Mouse (Mus musculus) liver, embryonic 11.5 days (tissue): ENCODE data around the gene Rtkn. TPM values are rescaled to one million over a fixed set of nuclear protein-coding genes. Genes with fewer than 3 reads are reported as not detected.

Experiments used
- ATAC-seq: fragments of 200-750 bp; cut with Nextera tagmentation; replicated peaks from 2 replicates; pipeline ENCODE4 v1.8.0; 2017; ENCODE audit warnings: moderate number of reproducible peaks, mild to moderate bottlenecking, moderate TSS enrichment, moderate library complexity; ENCODE audit not compliant: low FRiP score
- DNase-seq: peaks from one replicate; pipeline ENCODE4 v3.0.0-alpha.2; 2017; ENCODE audit warnings: low spot score
- H3K27ac ChIP-seq: fragments of 300-500 bp; sonication (generic); 2 replicates; pipeline ENCODE4 v1.5.1; 2014; ENCODE audit warnings: mild to moderate bottlenecking, low read depth, low read length, control low read depth
- H3K27me3 ChIP-seq: fragments of 300-500 bp; sonication (generic); replicated peaks from 2 replicates; pipeline ENCODE4 v1.6.1; 2014; ENCODE audit warnings: low read length, mixed read lengths; ENCODE audit not compliant: control insufficient read depth, insufficient read depth
- H3K36me3 ChIP-seq: fragments of 300-500 bp; sonication (generic); 2 replicates; pipeline ENCODE4 v1.6.1; 2014; ENCODE audit warnings: mild to moderate bottlenecking, low read length, moderate library complexity, mixed read lengths; ENCODE audit not compliant: control insufficient read depth, insufficient read depth
- H3K4me1 ChIP-seq: fragments of 300-500 bp; sonication (generic); replicated peaks from 2 replicates; pipeline ENCODE4 v1.6.1; 2014; ENCODE audit warnings: low read length, mixed read lengths; ENCODE audit not compliant: control insufficient read depth, insufficient read depth
- H3K4me2 ChIP-seq: fragments of 300-500 bp; sonication (generic); 2 replicates; pipeline ENCODE4 v1.6.1; 2014; ENCODE audit warnings: mild to moderate bottlenecking, control low read depth, moderate library complexity
- H3K4me3 ChIP-seq: fragments of 300-500 bp; sonication (generic); 2 replicates; pipeline ENCODE4 v1.5.1; 2014; ENCODE audit warnings: low read depth, low read length, control low read depth
- H3K9ac ChIP-seq: fragments of 300-500 bp; sonication (generic); 2 replicates; pipeline ENCODE4 v1.6.1; 2014; ENCODE audit warnings: low read depth, low read length, control low read depth
- H3K9me3 ChIP-seq: fragments of 300-500 bp; sonication (generic); 2 replicates; pipeline ENCODE4 v1.6.1; 2016; ENCODE audit warnings: low read length, inconsistent platforms, mixed read lengths; ENCODE audit not compliant: control insufficient read depth
- WGBS: fragments of 180-500 bp; shearing (Covaris S2); extraction: QIAGEN DNeasy Blood & Tissue Kit; methylation state at CpG from one replicate; pipeline ENCODE4 v1.1.7; 2014; 5-methylcytosine and 5-hydroxymethylcytosine counted together
- polyA plus RNA-seq: library from polyadenylated mRNA; unstranded; fragments of >200 nt; fragmentation: Nextera tagmentation; extraction: Ambion mirVana; gene quantifications from 2 replicates; pipeline ENCODE4 v1.2.1, GENCODE M21; 2014

The Rtkn gene
- polyA plus RNA-seq, 1 experiment from 2014 or later, result 15.4 TPM

DNA sequence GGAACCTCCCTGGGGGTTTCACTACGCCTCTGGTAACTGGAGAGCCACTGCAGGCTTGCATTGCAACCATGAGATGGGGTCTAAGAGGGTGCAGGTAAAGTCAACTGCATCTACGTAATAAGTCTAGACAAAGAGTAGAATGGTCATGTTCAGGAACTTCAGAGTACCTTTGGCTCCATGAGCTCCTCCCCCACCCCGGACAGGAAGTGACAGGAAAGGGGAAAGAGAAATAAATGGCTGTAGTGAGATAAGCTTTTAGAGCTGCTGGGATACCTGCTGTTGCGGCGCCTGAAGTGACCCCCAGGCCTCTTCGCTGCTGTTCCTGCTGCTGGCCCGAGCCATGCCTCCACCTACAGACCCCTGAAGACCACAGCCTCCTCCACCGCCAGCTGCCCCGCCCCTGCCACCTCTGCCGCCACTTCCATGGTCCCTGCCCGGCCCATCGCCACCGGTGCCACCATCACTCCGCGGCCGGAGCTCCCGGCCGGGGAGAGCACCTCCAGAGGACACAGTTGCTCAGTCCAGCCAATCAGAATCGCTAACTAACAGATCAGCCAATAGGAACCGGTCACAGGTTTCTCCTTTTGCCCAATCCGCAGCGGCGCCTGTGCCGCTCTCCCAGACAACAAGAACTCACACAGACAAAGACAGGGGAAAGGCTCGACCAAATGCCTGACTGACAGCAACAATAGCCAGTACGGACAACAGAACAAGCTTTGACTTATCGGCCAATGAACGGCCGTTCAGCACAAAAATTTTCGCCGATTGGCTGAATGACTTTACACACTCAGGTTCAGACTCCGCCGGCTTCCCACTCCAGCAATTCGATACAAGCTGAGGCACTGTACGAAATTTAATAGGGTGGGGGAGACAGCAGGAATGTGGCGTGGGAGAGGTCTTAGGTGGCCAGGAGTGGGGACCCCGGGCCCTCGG lies 14.1 kb upstream of the Rtkn start, which contains the start of gene Wbp1:
Gene Wbp1, minus strand, starts transcription at position 630 of the 933 bp plus-strand sequence.
- H3K27me3 ChIP-seq, result no peaks in the 10 kb centered on the region
- H3K36me3 ChIP-seq, result peaks cover 21% of the 10 kb centered on the region; the same call in 1 of the 2 replicates
- peak within 1 kb of the TSS; percentile 100 for H3K4me2 ChIP-seq
- peak within 1 kb of the TSS; percentile 85 for H3K4me3 ChIP-seq
- DNase-seq (peak; percentile 88), ATAC-seq (peak; percentile 91)
- under 1% methylated on average over 38 of the region's 38 CpGs for WGBS
- H3K9me3 ChIP-seq, result no peaks in the 10 kb centered on the region
- H3K9ac ChIP-seq, result peak within 1 kb of the TSS; percentile 88
- peak within 1 kb of the TSS; percentile 97 for H3K27ac ChIP-seq
- peaks cover 42% of the 10 kb centered on the region for H3K4me1 ChIP-seq

DNA sequence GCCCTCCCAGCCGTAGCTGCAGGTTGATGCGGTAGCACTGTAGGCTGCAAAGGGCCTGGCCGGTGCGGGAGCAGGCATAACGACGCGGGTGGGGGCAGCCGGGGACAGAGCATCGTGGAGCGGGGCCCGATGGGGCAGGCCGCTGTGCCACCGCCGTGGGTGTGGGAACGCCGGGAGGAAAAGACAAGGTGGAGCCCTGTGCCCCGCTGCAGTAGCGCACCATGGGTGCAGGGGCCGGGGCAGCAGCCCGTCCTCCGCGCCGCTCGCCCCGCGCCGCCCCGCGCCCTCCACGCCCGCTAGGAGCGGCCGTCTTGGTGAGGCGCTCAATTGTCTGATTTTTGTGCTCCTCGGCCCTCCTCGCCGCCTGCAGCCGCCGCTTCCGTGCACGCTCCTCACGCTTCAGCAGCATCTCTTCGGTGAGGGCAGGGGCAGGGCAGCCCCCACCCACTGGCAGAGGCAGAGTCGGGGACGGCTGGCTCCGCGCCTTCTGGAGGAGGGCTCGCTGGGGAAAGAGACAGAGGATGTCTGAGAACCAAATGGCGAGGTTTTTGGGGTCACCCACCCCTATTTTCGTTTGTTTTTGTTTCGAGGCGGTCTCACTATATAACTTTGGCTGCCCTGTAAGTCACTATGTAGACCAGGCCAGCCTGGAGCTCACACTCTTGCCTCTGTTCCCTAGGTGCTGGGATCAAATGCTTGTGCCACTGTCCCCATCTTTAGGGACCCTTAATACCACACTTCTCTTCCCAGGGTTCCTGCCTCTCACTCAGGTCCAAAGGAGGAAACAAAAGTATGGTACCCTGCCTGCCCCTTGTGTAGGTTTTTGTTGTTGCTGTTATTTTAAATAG lies 13.2 kb upstream of the Rtkn start:
- ATAC-seq (peak; percentile 29; the same call in 1 of the 2 replicates), DNase-seq (peak; percentile 56)
- H3K4me3 ChIP-seq, result peak overlapping the region; percentile 85
- peaks cover 17% of the 10 kb centered on the region; the same call in 1 of the 2 replicates for H3K36me3 ChIP-seq
- no peaks in the 10 kb centered on the region for H3K9me3 ChIP-seq
- 2% methylated on average over 52 of the region's 52 CpGs for WGBS
- peak overlapping the region; percentile 97 for H3K27ac ChIP-seq
- H3K4me1 ChIP-seq, result peaks cover 33% of the 10 kb centered on the region
- H3K4me2 ChIP-seq, result peak overlapping the region; percentile 100
- no peaks in the 10 kb centered on the region for H3K27me3 ChIP-seq
- peak overlapping the region; percentile 88 for H3K9ac ChIP-seq

DNA sequence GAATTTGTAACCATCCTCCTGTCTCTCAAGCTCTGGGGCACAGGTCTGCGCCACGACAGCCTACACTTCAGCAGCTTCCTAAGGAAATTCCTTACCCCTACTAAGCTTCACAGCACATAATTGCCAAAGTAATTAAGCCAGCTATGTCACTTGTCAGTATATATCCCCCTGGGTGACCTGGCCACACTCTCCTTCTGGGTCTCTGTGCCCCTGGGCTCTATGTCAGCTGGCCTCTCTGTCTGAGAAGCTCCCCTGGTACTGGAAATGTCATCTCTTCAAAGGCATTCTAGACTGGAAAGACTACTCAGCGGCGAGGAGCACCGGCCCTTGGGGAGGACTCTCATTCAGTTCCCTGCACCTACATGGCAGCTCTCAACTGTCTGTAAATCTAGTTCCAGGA lies 12.3 kb upstream of the Rtkn start:
- no peak for ATAC-seq
- Histone ChIP-seq H3K27me3 (no peaks in the 10 kb centered on the region), H3K9ac (peak overlapping the region; percentile 88; the same call in 1 of the 2 replicates), H3K4me1 (peaks cover 32% of the 10 kb centered on the region), H3K9me3 (no peaks in the 10 kb centered on the region), H3K27ac (no peak overlapping the region), H3K36me3 (peaks cover 13% of the 10 kb centered on the region; the same call in 1 of the 2 replicates), H3K4me3 (peak overlapping the region; percentile 85), H3K4me2 (peak overlapping the region; percentile 100)
- 89% methylated on average over 5 of the region's 5 CpGs for WGBS
- DNase-seq, result no peak

DNA sequence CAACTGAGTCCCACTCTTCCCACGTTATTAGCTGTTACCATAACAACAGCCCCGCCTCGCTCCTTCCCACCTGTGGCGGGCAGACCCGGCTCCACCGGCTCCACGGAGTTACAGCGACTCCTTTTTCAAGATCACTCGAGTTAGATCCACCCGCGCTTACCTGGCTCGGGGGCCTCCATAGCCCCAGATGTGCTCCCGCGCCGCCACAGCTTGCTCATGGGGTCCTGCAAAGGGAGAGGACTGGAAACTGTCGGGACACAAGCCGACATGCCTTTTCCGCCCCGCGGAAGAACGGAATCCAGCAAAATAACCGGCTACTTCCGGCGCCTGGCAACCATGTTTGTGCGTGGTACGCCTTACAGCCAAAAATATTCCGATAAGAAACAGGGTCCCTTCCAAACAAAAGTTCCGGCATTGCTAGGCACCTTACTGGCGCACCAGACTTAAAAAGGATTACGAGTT lies 10.4 kb upstream of the Rtkn start:
- H3K36me3 ChIP-seq, result 0 out of 2 replicates have a peak, but pooled peaks cover 2% of the 10 kb centered on the region
- DNase-seq, result peak; percentile 90
- peak overlapping the region; percentile 86 for H3K9ac ChIP-seq
- H3K4me1 ChIP-seq, result peaks cover 26% of the 10 kb centered on the region
- under 1% methylated on average over 30 of the region's 30 CpGs for WGBS
- ATAC-seq, result peak; percentile 10; the same call in 1 of the 2 replicates
- peak overlapping the region; percentile 69 for H3K27ac ChIP-seq
- peak overlapping the region; percentile 77 for H3K4me3 ChIP-seq
- H3K9me3 ChIP-seq, result no peaks in the 10 kb centered on the region
- H3K27me3 ChIP-seq, result no peaks in the 10 kb centered on the region
- H3K4me2 ChIP-seq, result peak overlapping the region; percentile 95

DNA sequence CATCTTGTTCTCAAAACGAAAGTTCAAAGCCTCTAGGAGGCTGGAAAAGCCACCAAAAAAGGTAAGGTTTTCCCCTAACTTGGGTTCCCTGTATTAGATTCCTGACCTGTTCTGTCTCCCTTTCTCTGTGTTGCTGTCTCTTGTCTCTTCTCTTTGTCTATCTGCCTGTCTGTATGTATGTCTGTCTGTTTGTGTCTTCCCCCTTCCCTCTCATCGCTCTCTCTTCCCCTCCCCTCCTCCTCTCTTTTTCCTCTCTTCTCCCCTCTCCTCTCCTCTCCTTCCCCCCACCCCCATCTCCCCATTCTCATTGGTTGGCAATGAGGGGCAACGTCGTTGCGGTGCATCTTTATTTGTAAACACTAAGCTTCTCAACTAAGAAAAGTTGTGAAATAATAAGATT lies 9.9 kb upstream of the Rtkn start, which contains the start of gene Ino80b:
Gene Ino80b, minus strand, starts transcription at position 101 of the 400 bp plus-strand sequence.
- ATAC-seq, result no peak
- peak within 1 kb of the TSS; percentile 69 for H3K27ac ChIP-seq
- 30% methylated on average over 5 of the region's 5 CpGs for WGBS

DNA sequence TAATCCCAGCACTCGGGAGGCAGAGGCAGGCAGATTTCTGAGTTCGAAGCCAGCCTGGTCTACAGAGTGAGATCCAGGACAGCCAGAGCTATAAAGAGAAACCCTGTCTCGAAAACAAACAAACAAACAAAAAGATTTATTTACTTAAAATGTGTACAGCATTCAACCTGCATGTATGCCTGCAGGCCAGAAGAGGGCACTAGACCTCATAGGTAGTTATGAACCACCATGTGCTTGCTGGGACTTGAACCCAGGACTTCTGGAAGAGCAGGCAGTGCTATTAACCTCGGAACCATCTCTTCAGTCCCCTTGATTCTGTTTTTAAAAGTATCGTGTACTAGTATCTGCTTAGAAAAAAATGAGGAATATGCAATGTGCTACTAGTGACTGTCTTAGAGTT lies 7.8 kb upstream of the Rtkn start:
- ATAC-seq (no peak), DNase-seq (no peak)
- Histone ChIP-seq H3K36me3 (0 out of 2 replicates have a peak, but pooled peaks cover 2% of the 10 kb centered on the region), H3K9me3 (no peaks in the 10 kb centered on the region), H3K27ac (no peak overlapping the region), H3K4me2 (no peak overlapping the region), H3K27me3 (no peaks in the 10 kb centered on the region), H3K4me1 (peaks cover 17% of the 10 kb centered on the region), H3K9ac (no peak overlapping the region), H3K4me3 (no peak overlapping the region)
- WGBS, result 84% methylated on average over 5 of the region's 5 CpGs

More for the DNA sequence above, 9.9 kb upstream of the Rtkn start, which contains the start of gene Ino80b:
- peak within 1 kb of the TSS; percentile 86 for H3K9ac ChIP-seq
- peak within 1 kb of the TSS; percentile 77 for H3K4me3 ChIP-seq
- H3K4me1 ChIP-seq, result peaks cover 21% of the 10 kb centered on the region
- no peak for DNase-seq
- peak within 1 kb of the TSS; percentile 95 for H3K4me2 ChIP-seq
- no peaks in the 10 kb centered on the region for H3K27me3 ChIP-seq
- H3K9me3 ChIP-seq, result no peaks in the 10 kb centered on the region
- 0 out of 2 replicates have a peak, but pooled peaks cover 2% of the 10 kb centered on the region for H3K36me3 ChIP-seq

DNA sequence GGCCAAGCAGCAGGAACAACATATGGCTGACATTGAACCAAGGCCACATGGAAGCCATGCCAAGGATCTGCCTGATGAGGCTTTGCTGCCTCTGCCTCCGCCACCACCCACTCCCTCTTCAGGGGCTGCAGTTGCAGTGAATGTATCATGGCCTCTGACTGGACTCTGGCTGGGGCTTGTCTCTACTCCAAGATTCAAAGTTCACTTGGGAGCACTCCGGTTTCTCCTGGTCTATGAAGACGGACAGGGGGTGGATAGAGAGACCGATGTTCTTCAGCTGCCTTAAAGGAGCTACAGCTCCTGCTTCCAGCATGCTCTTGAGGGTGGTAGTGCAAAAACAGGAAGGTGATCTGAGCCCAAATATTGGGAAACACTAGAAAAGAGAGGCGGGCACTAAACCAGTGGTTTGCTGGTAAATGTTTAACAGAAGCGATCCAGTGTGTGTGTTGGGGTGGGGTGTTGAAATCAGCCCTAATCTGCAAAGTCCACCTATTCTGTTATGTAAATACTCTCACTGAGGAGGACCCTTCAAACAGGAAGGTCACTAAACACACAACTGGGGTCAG lies 3.7 kb upstream of the Rtkn start:
- ATAC-seq, result peak; percentile 57
- Histone ChIP-seq H3K36me3 (no peaks in the 10 kb centered on the region), H3K9me3 (no peaks in the 10 kb centered on the region), H3K4me2 (peak overlapping the region; percentile 11; the same call in 1 of the 2 replicates), H3K4me3 (no peak overlapping the region), H3K27ac (peak overlapping the region; percentile 20), H3K9ac (no peak overlapping the region), H3K4me1 (peaks cover 13% of the 10 kb centered on the region), H3K27me3 (peaks cover 15% of the 10 kb centered on the region)
- 50% methylated on average over 6 of the region's 6 CpGs for WGBS
- no peak for DNase-seq
